Mouse (Mus musculus) heart, postnatal 25 days (tissue): ENCODE measurements around the gene Thap12. TPM values are rescaled to one million over a fixed set of nuclear protein-coding genes. Genes with fewer than 3 reads are reported as not detected.
A peak's percentile ranks its signal among the peaks of the same experiment; 100 is the strongest.

Source experiments
- DNase-seq: peaks from one replicate; pipeline ENCODE4 v3.0.0; 2022; ENCODE audit warnings: low spot score
- intact Hi-C: fragments of 180-260 bp; cut with DNase I; formaldehyde crosslinking; loops from one replicate; pipeline ENCODE4 v1.15.1; 2025
- total RNA-seq, 2 experiments: library from RNA; stranded (reverse); gene quantifications; 2 replicates each; pipeline ENCODE4 v1.2.3; 2021

The Thap12 gene
- total RNA-seq, 2 experiments from 2014 or later, result 70.0 to 76.2 TPM

- intact Hi-C loops, result loop anchor here (1.0 to 5.0 kb wide), 3 partner anchors 36 to 334 kb away; no protein-coding TSS in a partner anchor
- DNase-seq, result peak; percentile 18
These were observed 40.4 kb downstream of the Thap12 start for GRCm38 (mm10) chr7:98743312-98743711.

GRCm38 (mm10) chr7:98750404-98750803 is 47.5 kb downstream of the Thap12 start:
- intact Hi-C loops, result no loop called here
- no peak for DNase-seq

GRCm38 (mm10) chr7:98752680-98753079 is 49.8 kb downstream of the Thap12 start:
- intact Hi-C loops, result no loop called here
- peak; percentile 54 for DNase-seq

GRCm38 (mm10) chr7:98756050-98756449 is 53.1 kb downstream of the Thap12 start:
- intact Hi-C loops, result no loop called here
- DNase-seq, result no peak

GRCm38 (mm10) chr7:98756556-98756955 is 53.7 kb downstream of the Thap12 start:
- DNase-seq, result peak; percentile 16
- intact Hi-C loops, result no loop called here

GRCm38 (mm10) chr7:98760126-98760525 is 57.2 kb downstream of the Thap12 start:
- no peak for DNase-seq
- intact Hi-C loops, result no loop called here

GRCm38 (mm10) chr7:98763911-98764310 is 61.0 kb downstream of the Thap12 start:
- intact Hi-C loops, result no loop called here
- DNase-seq, result no peak

- intact Hi-C loops, result no loop called here
- DNase-seq, result no peak
These were observed 64.4 kb downstream of the Thap12 start for GRCm38 (mm10) chr7:98767261-98767660.

Other genes starting within 250 kb of the Thap12 start
- gene Lrrc32, start 213.8 kb upstream of the Thap12 start, total RNA-seq, result 10 to 100 TPM; 10.7 to 11.4 TPM
- gene Emsy, start 46.3 kb upstream of the Thap12 start, total RNA-seq, result 10 to 100 TPM; 25.0 to 31.1 TPM
- 1 to 10 TPM; 4.1 to 4.6 TPM for gene Wnt11, start 132.0 kb downstream of the Thap12 start, total RNA-seq